Mouse (Mus musculus): ENCODE measurements at regions not wholly inside any gene's neighbourhood (a gene's known extent, or its start where the extent isn't known, plus 50 kb on each side); places are given as distances from the start of the nearest gene placed in this dataset.
"Not testable (repeated sequence)": the region's sequence is repeated elsewhere in the genome, so short reads cannot be mapped to it uniquely, and the experiment has no call there.

- no peak overlapping the region for H3K27ac ChIP-seq (ENCODE audit: low read length)
- H3K4me1 ChIP-seq (ENCODE audit: control insufficient read depth, insufficient read depth, low read length) = no peaks in the 10 kb centered on the region
- H3K4me2 ChIP-seq (ENCODE audit: low read depth, low read length) = no peak overlapping the region
- 80% methylated on average over 5 of the region's 5 CpGs for WGBS
- ATAC-seq (replicated peaks; ENCODE audit: extremely low read depth, insufficient read depth, low FRiP score) = no peak
- H3K9me3 ChIP-seq (replicated peaks; ENCODE audit: control insufficient read depth, low read length) = no peaks in the 10 kb centered on the region
- H3K27me3 ChIP-seq (ENCODE audit: control insufficient read depth, insufficient read depth, low read length) = no peaks in the 10 kb centered on the region
- H3K9ac ChIP-seq (ENCODE audit: low read length) = no peak overlapping the region
- no peaks in the 10 kb centered on the region for H3K36me3 ChIP-seq (ENCODE audit: control insufficient read depth, insufficient read depth)
- no peak overlapping the region for H3K4me3 ChIP-seq (ENCODE audit: low read length)
These were observed 283.5 kb downstream of the Kif20b start for GRCm38 (mm10) chr19:35205557-35206239.

- Histone ChIP-seq H3K4me2 (ENCODE audit: low read depth, low read length) (no peak overlapping the region), H3K9ac (ENCODE audit: low read length) (no peak overlapping the region), H3K4me1 (ENCODE audit: control insufficient read depth, insufficient read depth, low read length) (no peaks in the 10 kb centered on the region), H3K9me3 (replicated peaks; ENCODE audit: control insufficient read depth, low read length) (no peaks in the 10 kb centered on the region), H3K4me3 (ENCODE audit: low read length) (no peak overlapping the region), H3K27ac (ENCODE audit: low read length) (no peak overlapping the region), H3K27me3 (ENCODE audit: control insufficient read depth, insufficient read depth, low read length) (no peaks in the 10 kb centered on the region), H3K36me3 (ENCODE audit: control insufficient read depth, insufficient read depth) (no peaks in the 10 kb centered on the region)
- no peak for ATAC-seq (replicated peaks; ENCODE audit: extremely low read depth, insufficient read depth, low FRiP score)
- WGBS = 45% methylated on average over 3 of the region's 3 CpGs
These were observed 322.0 kb downstream of the Kif20b start for GRCm38 (mm10) chr19:35244188-35244587.

GRCm38 (mm10) chr19:35247531-35247930 is 325.4 kb downstream of the Kif20b start:
- 77% methylated on average over 6 of the region's 6 CpGs for WGBS
- Histone ChIP-seq H3K36me3 (ENCODE audit: control insufficient read depth, insufficient read depth) (no peaks in the 10 kb centered on the region), H3K9me3 (replicated peaks; ENCODE audit: control insufficient read depth, low read length) (no peaks in the 10 kb centered on the region), H3K27me3 (ENCODE audit: control insufficient read depth, insufficient read depth, low read length) (no peaks in the 10 kb centered on the region), H3K4me3 (ENCODE audit: low read length) (no peak overlapping the region), H3K9ac (ENCODE audit: low read length) (no peak overlapping the region), H3K27ac (ENCODE audit: low read length) (no peak overlapping the region), H3K4me1 (ENCODE audit: control insufficient read depth, insufficient read depth, low read length) (no peaks in the 10 kb centered on the region), H3K4me2 (ENCODE audit: low read depth, low read length) (no peak overlapping the region)
- no peak for ATAC-seq (replicated peaks; ENCODE audit: extremely low read depth, insufficient read depth, low FRiP score)

GRCm38 (mm10) chr19:35258634-35259033 is 336.5 kb downstream of the Kif20b start:
- not testable (repeated sequence) for ATAC-seq (replicated peaks; ENCODE audit: extremely low read depth, insufficient read depth, low FRiP score); H3K4me3 ChIP-seq (ENCODE audit: low read length); H3K27ac ChIP-seq (ENCODE audit: low read length); H3K27me3 ChIP-seq (ENCODE audit: control insufficient read depth, insufficient read depth, low read length); H3K4me1 ChIP-seq (ENCODE audit: control insufficient read depth, insufficient read depth, low read length); H3K9me3 ChIP-seq (replicated peaks; ENCODE audit: control insufficient read depth, low read length); H3K9ac ChIP-seq (ENCODE audit: low read length); H3K36me3 ChIP-seq (ENCODE audit: control insufficient read depth, insufficient read depth); H3K4me2 ChIP-seq (ENCODE audit: low read depth, low read length)
- 75% methylated on average over 3 of the region's 3 CpGs for WGBS

- Histone ChIP-seq H3K27ac (ENCODE audit: low read length) (no peak overlapping the region), H3K36me3 (ENCODE audit: control insufficient read depth, insufficient read depth) (no peaks in the 10 kb centered on the region), H3K9ac (ENCODE audit: low read length) (no peak overlapping the region), H3K4me2 (ENCODE audit: low read depth, low read length) (no peak overlapping the region), H3K4me3 (ENCODE audit: low read length) (no peak overlapping the region), H3K9me3 (replicated peaks; ENCODE audit: control insufficient read depth, low read length) (no peaks in the 10 kb centered on the region), H3K4me1 (ENCODE audit: control insufficient read depth, insufficient read depth, low read length) (no peaks in the 10 kb centered on the region), H3K27me3 (ENCODE audit: control insufficient read depth, insufficient read depth, low read length) (no peaks in the 10 kb centered on the region)
- no peak for ATAC-seq (replicated peaks; ENCODE audit: extremely low read depth, insufficient read depth, low FRiP score)
These were observed 340.9 kb downstream of the Kif20b start for GRCm38 (mm10) chr19:35263101-35263500.

GRCm38 (mm10) chr19:35278395-35278794 is 356.2 kb downstream of the Kif20b start:
- no peak for ATAC-seq (replicated peaks; ENCODE audit: extremely low read depth, insufficient read depth, low FRiP score)
- H3K4me2 ChIP-seq (ENCODE audit: low read depth, low read length) = no peak overlapping the region
- H3K4me1 ChIP-seq (ENCODE audit: control insufficient read depth, insufficient read depth, low read length) = no peaks in the 10 kb centered on the region
- H3K27me3 ChIP-seq (ENCODE audit: control insufficient read depth, insufficient read depth, low read length) = no peaks in the 10 kb centered on the region
- H3K9ac ChIP-seq (ENCODE audit: low read length) = no peak overlapping the region
- no peak overlapping the region for H3K4me3 ChIP-seq (ENCODE audit: low read length)
- H3K27ac ChIP-seq (ENCODE audit: low read length) = no peak overlapping the region
- 62% methylated on average over 2 of the region's 2 CpGs for WGBS
- H3K36me3 ChIP-seq (ENCODE audit: control insufficient read depth, insufficient read depth) = no peaks in the 10 kb centered on the region
- no peaks in the 10 kb centered on the region for H3K9me3 ChIP-seq (replicated peaks; ENCODE audit: control insufficient read depth, low read length)

GRCm38 (mm10) chr19:35282775-35283447 is 360.8 kb downstream of the Kif20b start:
- no peak for ATAC-seq (replicated peaks; ENCODE audit: extremely low read depth, insufficient read depth, low FRiP score)
- no peaks in the 10 kb centered on the region for H3K27me3 ChIP-seq (ENCODE audit: control insufficient read depth, insufficient read depth, low read length)
- no peak overlapping the region for H3K27ac ChIP-seq (ENCODE audit: low read length)
- H3K4me1 ChIP-seq (ENCODE audit: control insufficient read depth, insufficient read depth, low read length) = no peaks in the 10 kb centered on the region
- H3K4me3 ChIP-seq (ENCODE audit: low read length) = no peak overlapping the region
- no peak overlapping the region for H3K4me2 ChIP-seq (ENCODE audit: low read depth, low read length)
- no peak overlapping the region for H3K9ac ChIP-seq (ENCODE audit: low read length)
- no peaks in the 10 kb centered on the region for H3K36me3 ChIP-seq (ENCODE audit: control insufficient read depth, insufficient read depth)
- WGBS = 86% methylated on average over 4 of the region's 4 CpGs
- H3K9me3 ChIP-seq (replicated peaks; ENCODE audit: control insufficient read depth, low read length) = no peaks in the 10 kb centered on the region

- Histone ChIP-seq H3K36me3 (ENCODE audit: control insufficient read depth, insufficient read depth) (no peaks in the 10 kb centered on the region), H3K9me3 (replicated peaks; ENCODE audit: control insufficient read depth, low read length) (no peaks in the 10 kb centered on the region), H3K27me3 (ENCODE audit: control insufficient read depth, insufficient read depth, low read length) (no peaks in the 10 kb centered on the region), H3K9ac (ENCODE audit: low read length) (no peak overlapping the region), H3K4me3 (ENCODE audit: low read length) (no peak overlapping the region), H3K4me1 (ENCODE audit: control insufficient read depth, insufficient read depth, low read length) (no peaks in the 10 kb centered on the region), H3K4me2 (ENCODE audit: low read depth, low read length) (no peak overlapping the region), H3K27ac (ENCODE audit: low read length) (no peak overlapping the region)
- whole genome bisulfite sequencing = 79% methylated on average over 2 of the region's 2 CpGs
- no peak for ATAC-seq (replicated peaks; ENCODE audit: extremely low read depth, insufficient read depth, low FRiP score)
These were observed 376.7 kb downstream of the Kif20b start for GRCm38 (mm10) chr19:35298846-35299245.

- H3K4me2 ChIP-seq (ENCODE audit: low read depth, low read length) = no peak overlapping the region
- no peak for ATAC-seq (replicated peaks; ENCODE audit: extremely low read depth, insufficient read depth, low FRiP score)
- no peaks in the 10 kb centered on the region for H3K36me3 ChIP-seq (ENCODE audit: control insufficient read depth, insufficient read depth)
- no peak overlapping the region for H3K4me3 ChIP-seq (ENCODE audit: low read length)
- H3K9ac ChIP-seq (ENCODE audit: low read length) = no peak overlapping the region
- H3K27me3 ChIP-seq (ENCODE audit: control insufficient read depth, insufficient read depth, low read length) = no peaks in the 10 kb centered on the region
- H3K9me3 ChIP-seq (replicated peaks; ENCODE audit: control insufficient read depth, low read length) = no peaks in the 10 kb centered on the region
- WGBS = 72% methylated on average over 3 of the region's 3 CpGs
- no peak overlapping the region for H3K27ac ChIP-seq (ENCODE audit: low read length)
- H3K4me1 ChIP-seq (ENCODE audit: control insufficient read depth, insufficient read depth, low read length) = no peaks in the 10 kb centered on the region
These were observed 380.6 kb downstream of the Kif20b start for GRCm38 (mm10) chr19:35302723-35303270.

All from heart, embryonic 16.5 days (tissue).